Mouse (Mus musculus) neural tube, embryonic 13.5 days (tissue): ENCODE data around the gene Sycp2. TPM values are rescaled to one million over a fixed set of nuclear protein-coding genes. Genes with fewer than 3 reads are reported as not detected.

Experiments used
- ATAC-seq: fragments of 200-750 bp; cut with Nextera tagmentation; 2 replicates; pipeline ENCODE4 v1.8.0; 2017; ENCODE audit warnings: low read depth, mild to moderate bottlenecking, moderate TSS enrichment, moderate library complexity
- H3K27ac ChIP-seq: fragments of 300-500 bp; sonication (generic); replicated peaks from 2 replicates; pipeline ENCODE4 v1.5.1; 2015; ENCODE audit warnings: moderate library complexity, mild to moderate bottlenecking, inconsistent platforms
- H3K27me3 ChIP-seq: fragments of 300-500 bp; sonication (generic); 2 replicates; pipeline ENCODE4 v1.6.1; 2015; ENCODE audit warnings: mild to moderate bottlenecking, inconsistent platforms
- H3K36me3 ChIP-seq: fragments of 300-500 bp; sonication (generic); 2 replicates; pipeline ENCODE4 v1.6.1; 2015; ENCODE audit warnings: mild to moderate bottlenecking, inconsistent platforms
- H3K4me1 ChIP-seq: fragments of 300-500 bp; sonication (generic); replicated peaks from 2 replicates; pipeline ENCODE4 v1.6.1; 2015; ENCODE audit warnings: inconsistent platforms
- H3K4me2 ChIP-seq: fragments of 300-500 bp; sonication (generic); 2 replicates; pipeline ENCODE4 v1.6.1; 2015; ENCODE audit warnings: inconsistent platforms, mild to moderate bottlenecking, moderate library complexity
- H3K4me3 ChIP-seq: fragments of 300-500 bp; sonication (generic); 2 replicates; pipeline ENCODE4 v1.5.1; 2015; ENCODE audit warnings: mild to moderate bottlenecking, inconsistent platforms
- H3K9ac ChIP-seq: fragments of 300-500 bp; sonication (generic); 2 replicates; pipeline ENCODE4 v1.6.1; 2015; ENCODE audit warnings: moderate library complexity, mild to moderate bottlenecking, inconsistent platforms
- H3K9me3 ChIP-seq: fragments of 300-500 bp; sonication (generic); 2 replicates; pipeline ENCODE4 v1.6.1; 2016; ENCODE audit warnings: inconsistent platforms
- WGBS: fragments of 180-500 bp; shearing (Covaris S2); methylation state at CpG from one replicate; pipeline ENCODE4 v1.1.7; 2015; 5-methylcytosine and 5-hydroxymethylcytosine counted together
- polyA plus RNA-seq: library from polyadenylated mRNA; unstranded; fragments of >200 nt; fragmentation: Nextera tagmentation; extraction: Ambion mirVana; gene quantifications from 2 replicates; pipeline ENCODE4 v1.2.1, GENCODE M21; 2015

Gene Sycp2
- polyA plus RNA-seq, 1 experiment from 2014 or later, result 0.17 TPM

DNA sequence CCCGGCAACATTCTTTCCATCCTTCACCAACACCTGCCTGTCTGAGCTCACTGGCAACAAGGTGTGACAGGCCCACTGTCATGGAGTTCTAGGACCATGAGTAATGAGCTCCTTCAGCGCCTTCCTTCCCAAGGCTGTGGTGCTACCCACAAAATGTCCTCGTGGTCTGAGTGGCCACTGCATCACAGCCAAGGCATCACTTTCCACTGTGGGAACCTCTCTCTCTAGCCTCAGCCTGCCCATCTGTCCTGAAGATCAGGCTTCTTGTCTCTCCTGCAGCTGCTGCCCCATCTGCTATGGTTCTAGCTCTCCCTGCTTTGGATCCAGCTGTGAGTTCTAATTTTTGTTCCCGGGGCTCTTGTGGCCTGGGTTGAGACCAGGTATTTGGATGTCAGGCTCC, 82.7 kb downstream of the Sycp2 start:
- no peak overlapping the region for H3K4me2 ChIP-seq
- no peak overlapping the region for H3K9ac ChIP-seq
- ATAC-seq, result no peak
- H3K4me1 ChIP-seq, result peaks cover 33% of the 10 kb centered on the region
- H3K9me3 ChIP-seq, result no peaks in the 10 kb centered on the region
- H3K4me3 ChIP-seq, result no peak overlapping the region
- 91% methylated on average over 4 of the region's 4 CpGs for WGBS
- H3K27ac ChIP-seq, result no peak overlapping the region
- H3K27me3 ChIP-seq, result no peaks in the 10 kb centered on the region
- H3K36me3 ChIP-seq, result peaks cover 16% of the 10 kb centered on the region; the same call in 1 of the 2 replicates

GRCm38 (mm10) chr2:178324410-178324809, 83.1 kb downstream of the Sycp2 start:
- peaks cover 16% of the 10 kb centered on the region; the same call in 1 of the 2 replicates for H3K36me3 ChIP-seq
- no peaks in the 10 kb centered on the region for H3K9me3 ChIP-seq
- H3K9ac ChIP-seq, result no peak overlapping the region
- ATAC-seq, result no peak
- no peak overlapping the region for H3K27ac ChIP-seq
- H3K4me2 ChIP-seq, result no peak overlapping the region
- H3K27me3 ChIP-seq, result no peaks in the 10 kb centered on the region
- H3K4me3 ChIP-seq, result no peak overlapping the region
- 95% methylated on average over 3 of the region's 3 CpGs for WGBS
- H3K4me1 ChIP-seq, result peaks cover 29% of the 10 kb centered on the region

DNA sequence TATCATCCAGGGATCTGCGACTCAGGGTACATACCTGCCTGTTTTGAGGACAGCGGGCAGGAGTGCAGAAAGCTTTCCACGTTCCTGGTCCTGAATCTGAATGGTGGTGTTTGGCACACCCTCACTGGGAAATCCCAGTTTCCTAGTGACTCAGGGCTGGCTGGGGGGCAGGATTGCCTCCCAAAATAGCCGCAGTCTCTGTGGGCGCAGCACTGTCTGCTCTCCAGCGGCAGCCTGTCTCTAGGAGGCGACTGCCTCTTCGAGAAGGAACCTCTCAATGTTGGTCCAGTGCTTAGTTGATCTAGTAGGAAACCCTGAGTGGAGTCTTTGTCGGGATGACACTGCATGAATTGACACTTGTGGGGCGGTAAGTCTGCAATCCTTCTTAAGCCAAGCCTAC, 86.2 kb downstream of the Sycp2 start:
- Histone ChIP-seq H3K4me1 (no peaks in the 10 kb centered on the region), H3K9me3 (no peaks in the 10 kb centered on the region), H3K27ac (no peak overlapping the region), H3K4me3 (no peak overlapping the region), H3K4me2 (no peak overlapping the region), H3K36me3 (peaks cover 16% of the 10 kb centered on the region; the same call in 1 of the 2 replicates), H3K27me3 (no peaks in the 10 kb centered on the region), H3K9ac (no peak overlapping the region)
- 87% methylated on average over 10 of the region's 10 CpGs for WGBS
- ATAC-seq, result no peak

GRCm38 (mm10) chr2:178319766-178320165, 87.7 kb downstream of the Sycp2 start:
- Histone ChIP-seq H3K4me3 (no peak overlapping the region), H3K4me2 (no peak overlapping the region), H3K4me1 (no peaks in the 10 kb centered on the region), H3K36me3 (peaks cover 16% of the 10 kb centered on the region; the same call in 1 of the 2 replicates), H3K9me3 (no peaks in the 10 kb centered on the region), H3K9ac (no peak overlapping the region), H3K27ac (no peak overlapping the region), H3K27me3 (no peaks in the 10 kb centered on the region)
- ATAC-seq, result no peak
- WGBS, result 88% methylated on average over 7 of the region's 7 CpGs

- ATAC-seq, result no peak
- H3K27me3 ChIP-seq, result no peaks in the 10 kb centered on the region
Measured at GRCm38 (mm10) chr2:178316281-178316680, 91.2 kb downstream of the Sycp2 start.

GRCm38 (mm10) chr2:178313539-178313938, 93.9 kb downstream of the Sycp2 start:
- 89% methylated on average over 7 of the region's 7 CpGs for WGBS
- H3K36me3 ChIP-seq, result 0 out of 2 replicates have a peak, but pooled peaks cover 3% of the 10 kb centered on the region
- no peak overlapping the region for H3K4me3 ChIP-seq

More at GRCm38 (mm10) chr2:178316281-178316680, 91.2 kb downstream of the Sycp2 start:
- Histone ChIP-seq H3K9ac (no peak overlapping the region), H3K27ac (no peak overlapping the region), H3K36me3 (peaks cover 6% of the 10 kb centered on the region; the same call in 1 of the 2 replicates), H3K4me2 (no peak overlapping the region), H3K4me3 (no peak overlapping the region), H3K9me3 (no peaks in the 10 kb centered on the region), H3K4me1 (no peaks in the 10 kb centered on the region)
- WGBS, result 91% methylated on average over 1 of the region's 1 CpGs

GRCm38 (mm10) chr2:178304669-178305068, 102.8 kb downstream of the Sycp2 start:
- 76% methylated on average over 6 of the region's 6 CpGs for WGBS
- peak overlapping the region; percentile 81; the same call in 1 of the 2 replicates for H3K27ac ChIP-seq
- H3K9ac ChIP-seq, result no peak overlapping the region
- peaks cover 47% of the 10 kb centered on the region for H3K4me1 ChIP-seq
- no peaks in the 10 kb centered on the region for H3K9me3 ChIP-seq
- no peaks in the 10 kb centered on the region for H3K27me3 ChIP-seq
- H3K4me2 ChIP-seq, result no peak overlapping the region
- no peak for ATAC-seq
- H3K36me3 ChIP-seq, result peaks cover 22% of the 10 kb centered on the region
- H3K4me3 ChIP-seq, result no peak overlapping the region

More at GRCm38 (mm10) chr2:178313539-178313938, 93.9 kb downstream of the Sycp2 start:
- no peak overlapping the region for H3K27ac ChIP-seq
- no peak for ATAC-seq
- H3K4me1 ChIP-seq, result peaks cover 10% of the 10 kb centered on the region; the same call in 1 of the 2 replicates
- H3K9ac ChIP-seq, result no peak overlapping the region
- H3K27me3 ChIP-seq, result no peaks in the 10 kb centered on the region
- H3K4me2 ChIP-seq, result no peak overlapping the region
- no peaks in the 10 kb centered on the region for H3K9me3 ChIP-seq

DNA sequence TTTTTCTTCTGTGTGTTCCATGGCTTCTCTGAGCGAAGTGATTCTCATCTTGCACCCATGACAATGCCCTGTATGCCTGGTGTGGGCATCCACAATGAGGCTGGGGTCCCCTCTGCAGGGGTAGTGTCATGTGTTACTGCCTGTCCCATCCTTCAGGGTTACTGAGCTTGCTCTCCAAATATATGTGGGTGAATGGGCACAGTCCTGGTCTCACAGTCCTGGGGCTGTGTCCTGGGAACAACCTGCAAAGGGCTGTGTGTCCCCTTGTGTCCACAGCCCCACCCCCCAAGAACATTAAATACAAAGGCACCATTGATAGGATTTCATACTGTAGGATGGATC, 103.3 kb downstream of the Sycp2 start:
- Histone ChIP-seq H3K27ac (peak overlapping the region; percentile 81), H3K36me3 (peaks cover 22% of the 10 kb centered on the region), H3K4me3 (no peak overlapping the region), H3K27me3 (no peaks in the 10 kb centered on the region), H3K4me2 (no peak overlapping the region), H3K4me1 (peaks cover 47% of the 10 kb centered on the region), H3K9me3 (no peaks in the 10 kb centered on the region), H3K9ac (no peak overlapping the region)
- 40% methylated on average over 1 of the region's 1 CpGs for WGBS
- peak; percentile 48; the same call in 1 of the 2 replicates for ATAC-seq

- Histone ChIP-seq H3K27me3 (no peaks in the 10 kb centered on the region), H3K36me3 (peaks cover 22% of the 10 kb centered on the region)
Measured at GRCm38 (mm10) chr2:178303453-178304187, 103.9 kb downstream of the Sycp2 start.

More at GRCm38 (mm10) chr2:178303453-178304187, 103.9 kb downstream of the Sycp2 start:
- H3K27ac ChIP-seq, result peak overlapping the region; percentile 81
- WGBS, result 37% methylated on average over 8 of the region's 8 CpGs
- no peak overlapping the region; the same call in 1 of the 2 replicates for H3K4me2 ChIP-seq
- H3K9me3 ChIP-seq, result no peaks in the 10 kb centered on the region
- H3K4me3 ChIP-seq, result no peak overlapping the region
- peak; percentile 76 for ATAC-seq
- peaks cover 44% of the 10 kb centered on the region for H3K4me1 ChIP-seq
- H3K9ac ChIP-seq, result no peak overlapping the region

Other genes with a start within 250 kb of the Sycp2 start
- gene Ppp1r3d, start 6.8 kb upstream of the Sycp2 start, polyA plus RNA-seq, result 4.8 and 5.2 TPM in 2 replicates
- gene Fam217b, start 6.8 kb upstream of the Sycp2 start, polyA plus RNA-seq, result 10.0 and 11.0 TPM in 2 replicates
- not detected in 2 replicates for gene Cdh26, start 22.8 kb upstream of the Sycp2 start, polyA plus RNA-seq